Mouse (Mus musculus) midbrain, embryonic 16.5 days (tissue): ENCODE measurements around the gene Coq9. TPM values are rescaled to one million over a fixed set of nuclear protein-coding genes. Genes with fewer than 3 reads are reported as not detected.
A peak's percentile ranks its signal among the peaks of the same experiment; 100 is the strongest.

ENCODE experiments used
- ATAC-seq: fragments of 200-750 bp; cut with Nextera tagmentation; 2 replicates; pipeline ENCODE4 v1.8.0; 2017; ENCODE audit warnings: moderate TSS enrichment
- H3K27ac ChIP-seq: fragments of 300-500 bp; sonication (generic); 2 replicates; pipeline ENCODE4 v1.5.1; 2014; ENCODE audit warnings: mild to moderate bottlenecking, low read length, mixed read lengths
- H3K27me3 ChIP-seq: fragments of 300-500 bp; sonication (generic); 2 replicates; pipeline ENCODE4 v1.6.1; 2014; ENCODE audit warnings: low read depth, low read length, mixed read lengths; ENCODE audit not compliant: control insufficient read depth, insufficient read depth
- H3K36me3 ChIP-seq: fragments of 300-500 bp; sonication (generic); 2 replicates; pipeline ENCODE4 v1.6.1; 2014; ENCODE audit warnings: mild to moderate bottlenecking, low read length, moderate library complexity, mixed read lengths; ENCODE audit not compliant: control insufficient read depth, insufficient read depth
- H3K4me1 ChIP-seq: fragments of 300-500 bp; sonication (generic); 2 replicates; pipeline ENCODE4 v1.6.1; 2014; ENCODE audit warnings: mild to moderate bottlenecking, low read length, mixed read lengths; ENCODE audit not compliant: control insufficient read depth, insufficient read depth
- H3K4me2 ChIP-seq: fragments of 300-500 bp; sonication (generic); 2 replicates; pipeline ENCODE4 v1.6.1; 2014; ENCODE audit warnings: mild to moderate bottlenecking, low read length, mixed read lengths
- H3K4me3 ChIP-seq: fragments of 300-500 bp; sonication (generic); 2 replicates; pipeline ENCODE4 v1.5.1; 2014; ENCODE audit warnings: low read depth, mild to moderate bottlenecking, low read length, moderate library complexity, mixed read lengths
- H3K9ac ChIP-seq: fragments of 300-500 bp; sonication (generic); 2 replicates; pipeline ENCODE4 v1.6.1; 2014; ENCODE audit warnings: low read depth, low read length, mixed read lengths
- H3K9me3 ChIP-seq: fragments of 300-500 bp; sonication (generic); replicated peaks from 2 replicates; pipeline ENCODE4 v1.6.1; 2014; ENCODE audit warnings: mild to moderate bottlenecking, low read length, mixed read lengths; ENCODE audit not compliant: control insufficient read depth, poor library complexity, severe bottlenecking
- WGBS: fragments of 180-500 bp; shearing (Covaris S2); extraction: QIAGEN DNeasy Blood & Tissue Kit; methylation state at CpG from one replicate; pipeline ENCODE4 v1.1.7; 2014; 5-methylcytosine and 5-hydroxymethylcytosine counted together
- polyA plus RNA-seq: library from polyadenylated mRNA; unstranded; fragments of >200 nt; fragmentation: Nextera tagmentation; extraction: Ambion mirVana; gene quantifications from 2 replicates; pipeline ENCODE4 v1.2.1, GENCODE M21; 2015

Gene Coq9
- polyA plus RNA-seq, 1 experiment from 2014 or later, result 61.2 TPM

DNA sequence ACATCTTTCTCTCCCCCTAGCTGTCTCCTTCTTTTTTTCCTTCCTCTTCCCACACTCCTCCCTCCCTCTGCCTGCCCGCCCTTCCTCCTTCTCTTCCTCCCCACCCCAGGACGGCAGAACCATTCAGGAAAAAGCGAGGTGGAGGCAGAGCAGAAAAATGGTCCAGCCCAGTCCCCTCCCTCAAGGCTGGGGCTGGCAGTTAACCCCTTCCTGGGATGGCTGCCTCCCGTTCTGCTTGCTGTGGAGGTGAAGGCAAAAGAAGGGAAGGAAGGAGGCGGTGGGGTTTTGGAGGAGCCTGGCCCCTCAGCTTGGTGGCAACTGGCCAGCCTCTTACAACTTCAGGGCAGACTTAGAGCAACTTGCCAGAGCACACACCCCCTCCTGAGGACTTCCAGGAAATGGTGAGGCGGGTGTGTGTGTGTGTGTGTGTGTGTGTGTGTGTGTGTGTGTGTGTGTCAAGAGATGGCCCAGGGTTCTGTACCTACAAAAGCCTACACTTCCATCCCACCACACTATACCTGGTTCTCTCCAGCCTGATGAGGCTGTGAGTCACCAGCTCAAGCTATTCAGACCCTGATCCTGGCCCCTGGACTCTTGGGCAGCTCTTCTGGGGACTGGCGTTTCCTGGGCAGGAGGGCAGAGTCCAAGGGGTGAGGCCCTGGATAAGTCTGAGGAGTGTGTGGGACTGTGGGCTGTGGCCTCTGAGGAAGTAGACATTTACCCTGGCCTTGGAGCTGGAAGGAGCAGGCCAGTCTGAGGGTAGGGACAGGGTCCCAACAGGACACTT, 33.2 kb downstream of the Coq9 start:
- H3K27ac ChIP-seq, result peak overlapping the region; percentile 85
- 6% methylated on average over 6 of the region's 7 CpGs for WGBS
- H3K4me1 ChIP-seq, result peaks cover 35% of the 10 kb centered on the region
- no peaks in the 10 kb centered on the region for H3K9me3 ChIP-seq
- H3K9ac ChIP-seq, result peak overlapping the region; percentile 88
- ATAC-seq, result peak; percentile 87
- H3K4me2 ChIP-seq, result peak overlapping the region; percentile 84
- peaks cover 8% of the 10 kb centered on the region for H3K27me3 ChIP-seq
- peaks cover 6% of the 10 kb centered on the region; the same call in 1 of the 2 replicates for H3K36me3 ChIP-seq
- H3K4me3 ChIP-seq, result peak overlapping the region; percentile 72

DNA sequence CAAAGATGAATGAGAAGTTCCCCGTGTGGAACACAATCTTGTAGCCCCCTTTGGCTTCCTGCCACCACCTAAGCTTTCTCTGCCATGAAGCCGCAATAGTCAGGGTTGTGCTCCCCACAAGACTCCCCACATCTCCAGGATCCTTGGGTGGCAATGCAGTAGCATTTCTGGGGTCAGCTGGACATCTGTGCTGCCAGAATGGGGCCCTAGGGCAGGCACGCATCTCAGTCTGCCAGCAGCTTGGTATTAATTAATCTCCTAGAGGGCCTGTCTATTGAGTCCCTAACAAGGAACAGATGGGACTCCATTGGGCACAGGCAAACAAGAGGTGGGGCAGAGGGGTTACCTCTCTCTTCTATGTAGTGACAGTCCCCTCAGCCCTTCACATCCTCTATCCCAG, 34.0 kb downstream of the Coq9 start:
- Histone ChIP-seq H3K36me3 (peaks cover 2% of the 10 kb centered on the region; the same call in 1 of the 2 replicates), H3K27ac (no peak overlapping the region), H3K4me1 (peaks cover 37% of the 10 kb centered on the region), H3K9me3 (no peaks in the 10 kb centered on the region), H3K4me2 (no peak overlapping the region), H3K4me3 (no peak overlapping the region), H3K9ac (no peak overlapping the region), H3K27me3 (peaks cover 8% of the 10 kb centered on the region)
- 37% methylated on average over 3 of the region's 3 CpGs for WGBS
- no peak for ATAC-seq

DNA sequence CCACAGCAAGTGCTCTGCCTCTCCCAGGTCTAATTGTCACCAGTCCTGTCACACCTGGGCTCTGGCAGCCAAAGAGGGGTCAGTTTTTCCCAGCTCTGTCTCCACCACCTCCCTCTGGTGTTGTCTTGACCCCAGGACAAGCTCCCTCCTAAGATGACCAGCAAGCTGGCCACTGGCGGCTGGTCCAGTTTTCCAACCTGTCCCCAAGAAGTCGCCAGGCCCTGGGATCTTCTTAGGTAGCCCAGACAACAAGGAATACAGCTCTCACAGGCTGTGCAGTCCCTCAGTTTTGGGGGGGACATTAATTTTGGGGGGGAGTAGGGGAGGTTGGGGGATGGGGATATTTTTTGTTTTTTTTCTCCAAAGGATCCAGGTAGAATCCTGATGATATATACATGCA, 34.5 kb downstream of the Coq9 start:
- no peak overlapping the region for H3K9ac ChIP-seq
- no peak overlapping the region for H3K4me3 ChIP-seq
- H3K4me1 ChIP-seq, result peaks cover 37% of the 10 kb centered on the region
- peaks cover 8% of the 10 kb centered on the region for H3K27me3 ChIP-seq
- no peak overlapping the region for H3K4me2 ChIP-seq
- H3K9me3 ChIP-seq, result no peaks in the 10 kb centered on the region
- no peaks in the 10 kb centered on the region for H3K36me3 ChIP-seq
- H3K27ac ChIP-seq, result no peak overlapping the region
- no peak for ATAC-seq
- WGBS, result 75% methylated on average over 2 of the region's 2 CpGs

DNA sequence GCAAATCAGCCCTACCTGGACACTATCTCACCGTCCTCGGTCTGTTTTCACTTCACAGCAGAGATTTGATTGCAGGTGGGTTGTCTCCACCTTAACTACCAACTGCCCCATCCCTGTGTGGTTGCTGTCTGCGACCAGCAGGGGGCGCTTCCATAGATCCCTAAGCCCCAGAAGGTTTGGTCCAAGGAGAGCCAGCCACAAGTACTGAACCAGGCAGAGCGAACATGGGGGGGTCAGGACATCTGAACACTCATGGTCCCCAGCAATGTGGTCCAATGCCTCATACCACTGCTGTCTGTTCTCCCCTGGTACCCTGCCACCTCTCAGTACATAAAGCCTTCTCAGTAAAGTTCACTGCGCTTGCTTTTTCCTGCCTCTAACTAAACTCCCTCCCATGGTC, 36.2 kb downstream of the Coq9 start:
- WGBS, result 13% methylated on average over 6 of the region's 6 CpGs
- no peak overlapping the region for H3K4me2 ChIP-seq

DNA sequence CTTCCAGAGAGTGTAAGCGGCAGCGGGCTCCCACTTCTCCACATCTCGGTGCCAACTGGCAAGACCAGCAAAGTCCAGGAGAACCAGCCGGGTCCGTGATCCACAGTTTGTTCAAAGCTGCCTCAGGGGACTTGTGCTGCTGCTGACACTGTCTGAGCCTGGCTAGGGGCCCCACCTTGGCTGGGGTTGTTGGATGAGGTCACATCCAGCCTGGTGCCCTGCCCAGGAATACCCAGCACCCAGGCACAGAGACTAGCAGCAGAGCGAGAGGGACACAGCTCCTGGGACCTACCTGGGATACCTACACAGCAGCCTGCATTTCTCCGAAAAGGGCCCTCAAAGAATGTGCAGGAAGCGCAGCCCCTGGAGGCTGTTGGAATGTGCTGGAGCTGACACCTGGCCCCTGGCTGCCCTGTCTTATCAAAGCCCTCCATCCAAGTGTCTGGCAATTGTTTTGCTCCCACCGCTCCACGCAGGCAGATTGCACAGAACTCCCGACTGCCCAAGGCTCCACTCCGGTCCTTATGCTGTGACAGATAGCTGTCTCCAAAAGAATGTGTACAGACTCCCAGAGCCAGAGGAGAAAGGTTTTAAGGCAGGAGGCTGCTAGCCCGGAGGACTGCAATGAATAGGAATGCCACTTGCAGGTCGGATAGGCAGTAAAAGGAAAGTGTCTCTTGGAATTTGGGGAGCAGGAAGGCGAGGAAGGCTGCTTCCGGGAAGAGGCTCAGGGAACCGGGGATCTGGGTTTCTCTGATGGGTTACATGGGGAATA, 37.2 kb downstream of the Coq9 start:
- Histone ChIP-seq H3K9ac (peak overlapping the region; percentile 80), H3K36me3 (no peaks in the 10 kb centered on the region), H3K4me2 (peak overlapping the region; percentile 97), H3K9me3 (no peaks in the 10 kb centered on the region), H3K27me3 (peaks cover 8% of the 10 kb centered on the region), H3K27ac (no peak overlapping the region), H3K4me3 (peak overlapping the region; percentile 68), H3K4me1 (peaks cover 19% of the 10 kb centered on the region)
- no peak for ATAC-seq
- 17% methylated on average over 17 of the region's 17 CpGs for WGBS

More for the DNA sequence above, 36.2 kb downstream of the Coq9 start:
- no peak overlapping the region for H3K27ac ChIP-seq
- H3K4me1 ChIP-seq, result peaks cover 22% of the 10 kb centered on the region
- H3K27me3 ChIP-seq, result peaks cover 8% of the 10 kb centered on the region
- no peaks in the 10 kb centered on the region for H3K9me3 ChIP-seq
- no peak overlapping the region for H3K9ac ChIP-seq
- no peak for ATAC-seq
- H3K4me3 ChIP-seq, result no peak overlapping the region
- H3K36me3 ChIP-seq, result no peaks in the 10 kb centered on the region

DNA sequence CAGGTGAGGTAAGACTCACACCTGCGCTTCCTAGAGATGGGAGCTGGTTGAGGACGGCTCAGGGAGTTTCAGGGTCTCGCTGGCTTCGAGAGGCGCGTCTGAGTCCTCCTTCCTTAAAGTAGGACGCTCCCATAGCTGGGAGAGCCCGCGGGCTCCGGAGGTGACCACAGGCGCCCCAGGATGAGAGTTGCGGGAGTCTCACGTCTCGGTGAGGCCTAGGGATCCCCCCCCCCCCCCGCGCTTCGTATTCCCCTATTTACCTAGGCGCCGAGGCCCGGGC, 37.7 kb downstream of the Coq9 start:
- 1% methylated on average over 16 of the region's 20 CpGs for WGBS
- Histone ChIP-seq H3K27me3 (peaks cover 8% of the 10 kb centered on the region), H3K27ac (no peak overlapping the region), H3K4me1 (peaks cover 19% of the 10 kb centered on the region), H3K9ac (peak overlapping the region; percentile 80), H3K4me2 (peak overlapping the region; percentile 97), H3K9me3 (no peaks in the 10 kb centered on the region), H3K4me3 (peak overlapping the region; percentile 68), H3K36me3 (no peaks in the 10 kb centered on the region)
- no peak for ATAC-seq

DNA sequence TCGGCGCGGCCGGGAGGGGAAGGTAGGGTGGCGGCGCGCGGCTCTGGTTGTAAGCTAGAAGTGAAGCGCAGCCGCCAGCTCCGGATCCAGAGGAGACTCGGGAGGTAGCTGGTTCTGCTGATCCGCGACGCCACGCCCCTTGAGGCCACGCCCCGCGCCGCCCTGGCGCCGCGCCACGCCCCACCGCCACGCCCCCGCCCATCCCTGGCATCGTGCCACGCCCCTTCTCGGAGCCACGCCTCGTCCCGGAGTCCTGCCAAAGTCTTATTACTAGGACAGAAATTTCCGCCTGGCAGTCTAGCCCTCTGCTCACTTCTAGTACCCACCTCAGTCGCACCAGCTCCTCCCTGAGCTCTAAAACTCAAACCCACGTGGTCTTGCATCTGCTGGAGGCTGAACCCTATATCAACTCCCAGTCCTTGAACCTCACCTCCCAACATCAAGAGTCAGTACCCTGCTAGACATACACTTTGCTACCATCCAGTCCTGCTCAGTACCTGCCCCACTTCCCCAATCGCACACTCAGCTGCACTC, 38.1 kb downstream of the Coq9 start, which contains the start of gene Dok4:
Gene Dok4, minus strand, starts transcription at position 134 of the 534 bp plus-strand sequence.
- H3K9me3 ChIP-seq, result no peaks in the 10 kb centered on the region
- H3K9ac ChIP-seq, result peak within 1 kb of the TSS; percentile 80
- peak; percentile 43 for ATAC-seq
- 1% methylated on average over 26 of the region's 37 CpGs for WGBS
- H3K27ac ChIP-seq, result no peak within 1 kb of the TSS
- peak within 1 kb of the TSS; percentile 97 for H3K4me2 ChIP-seq
- no peaks in the 10 kb centered on the region for H3K36me3 ChIP-seq
- peak within 1 kb of the TSS; percentile 68 for H3K4me3 ChIP-seq
- peaks cover 17% of the 10 kb centered on the region for H3K4me1 ChIP-seq
- H3K27me3 ChIP-seq, result peaks cover 8% of the 10 kb centered on the region

DNA sequence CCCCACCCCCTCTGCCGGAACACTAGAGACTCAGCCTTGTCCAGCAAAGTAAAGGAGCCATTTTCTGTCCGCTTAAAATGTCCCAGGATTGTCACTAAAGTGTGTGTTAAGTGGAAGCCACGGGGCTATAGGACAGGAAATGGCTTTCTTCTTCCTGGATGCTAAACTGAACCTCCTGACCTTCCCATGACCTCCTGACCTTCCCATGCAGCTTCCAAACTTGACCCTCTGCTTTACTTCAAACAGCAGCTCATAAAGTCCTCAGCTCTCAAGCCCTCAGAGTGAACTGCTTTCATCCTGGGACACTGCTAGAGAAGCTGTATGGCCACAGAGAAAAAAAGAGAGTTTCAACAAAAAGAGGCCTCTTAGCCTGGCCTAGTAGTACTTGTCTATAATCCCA, 38.7 kb downstream of the Coq9 start:
- 58% methylated on average over 3 of the region's 3 CpGs for WGBS
- Histone ChIP-seq H3K9ac (no peak overlapping the region), H3K27me3 (peaks cover 8% of the 10 kb centered on the region), H3K4me1 (peaks cover 12% of the 10 kb centered on the region), H3K36me3 (no peaks in the 10 kb centered on the region), H3K27ac (no peak overlapping the region), H3K4me2 (peak overlapping the region; percentile 97; the same call in 1 of the 2 replicates), H3K4me3 (no peak overlapping the region), H3K9me3 (no peaks in the 10 kb centered on the region)
- ATAC-seq, result no peak

DNA sequence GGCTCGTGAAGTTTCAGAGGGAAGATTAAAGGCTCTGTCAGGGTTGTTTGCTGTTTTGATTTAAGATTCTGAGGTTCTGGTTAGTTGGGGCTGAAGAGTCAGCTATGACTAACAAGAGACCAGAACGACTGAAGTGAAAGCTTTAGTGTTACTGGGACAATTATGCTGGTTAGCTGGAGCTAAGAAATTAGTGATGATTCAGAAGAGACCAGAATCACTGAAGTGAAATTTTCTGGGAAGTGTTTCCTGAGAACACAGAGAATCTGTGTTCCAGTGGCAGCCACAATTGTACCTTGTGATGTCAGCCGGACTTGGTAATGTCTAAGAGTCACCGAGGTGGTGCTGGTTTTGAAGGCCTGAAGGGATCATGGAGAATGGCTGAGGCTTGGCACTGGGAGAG, 42.6 kb downstream of the Coq9 start:
- WGBS, result 84% methylated on average over 4 of the region's 4 CpGs
- ATAC-seq, result no peak
- Histone ChIP-seq H3K9ac (no peak overlapping the region), H3K27ac (no peak overlapping the region), H3K27me3 (no peaks in the 10 kb centered on the region), H3K4me1 (peaks cover 4% of the 10 kb centered on the region), H3K36me3 (no peaks in the 10 kb centered on the region), H3K4me2 (no peak overlapping the region), H3K4me3 (no peak overlapping the region), H3K9me3 (no peaks in the 10 kb centered on the region)
